Mouse (Mus musculus) heart, postnatal 0 days (tissue): ENCODE data around the gene Zkscan1. TPM values are rescaled to one million over a fixed set of nuclear protein-coding genes. Genes with fewer than 3 reads are reported as not detected.
A peak's percentile ranks its signal among the peaks of the same experiment; 100 is the strongest.
"Not testable (repeated sequence)": the region's sequence is repeated elsewhere in the genome, so short reads cannot be mapped to it uniquely, and the experiment has no call there.

Source experiments
- ATAC-seq: fragments of 200-750 bp; cut with Nextera tagmentation; 2 replicates; pipeline ENCODE4 v1.8.0; 2017; ENCODE audit warnings: low read depth, moderate number of reproducible peaks, moderate library complexity; ENCODE audit not compliant: insufficient read depth
- DNase-seq: peaks from one replicate; pipeline ENCODE4 v3.0.0-alpha.2; 2016; ENCODE audit warnings: low spot score
- H3K27ac ChIP-seq: fragments of 300-500 bp; sonication (generic); 2 replicates; pipeline ENCODE4 v1.5.1; 2014; ENCODE audit warnings: low read depth, mild to moderate bottlenecking
- H3K27me3 ChIP-seq: fragments of 300-500 bp; sonication (generic); 2 replicates; pipeline ENCODE4 v1.6.1; 2014; ENCODE audit warnings: low read length, mixed read lengths; ENCODE audit not compliant: control insufficient read depth, insufficient read depth
- H3K36me3 ChIP-seq: fragments of 300-500 bp; sonication (generic); replicated peaks from 2 replicates; pipeline ENCODE4 v1.6.1; 2014; ENCODE audit warnings: low read length, mixed read lengths; ENCODE audit not compliant: control insufficient read depth, insufficient read depth
- H3K4me1 ChIP-seq: fragments of 300-500 bp; sonication (generic); 2 replicates; pipeline ENCODE4 v1.6.1; 2014; ENCODE audit warnings: antibody characterized with exemption; ENCODE audit not compliant: control insufficient read depth, insufficient read depth
- H3K4me2 ChIP-seq: fragments of 300-500 bp; sonication (generic); 2 replicates; pipeline ENCODE4 v1.6.1; 2014; ENCODE audit warnings: low read depth, mild to moderate bottlenecking, low read length, moderate library complexity
- H3K4me3 ChIP-seq: fragments of 300-500 bp; sonication (generic); 2 replicates; pipeline ENCODE4 v1.5.1; 2014; ENCODE audit warnings: low read depth, low read length
- H3K9ac ChIP-seq: fragments of 300-500 bp; sonication (generic); replicated peaks from 2 replicates; pipeline ENCODE4 v1.6.1; 2014; ENCODE audit warnings: low read depth, low read length, mixed read lengths
- H3K9me3 ChIP-seq: fragments of 300-500 bp; sonication (generic); replicated peaks from 2 replicates; pipeline ENCODE4 v1.6.1; 2016; ENCODE audit warnings: low read length; ENCODE audit not compliant: control insufficient read depth
- CTCF ChIP-seq: IDR thresholded peaks from 2 replicates; pipeline ENCODE4 v1.5.1; 2016; ENCODE audit warnings: antibody characterized with exemption, control low read depth, low read depth
- EP300 ChIP-seq: IDR thresholded peaks from 2 replicates; pipeline ENCODE4 v1.6.1; 2016; ENCODE audit warnings: antibody characterized with exemption, low read depth
- WGBS: fragments of 180-500 bp; shearing (Covaris S2); extraction: QIAGEN DNeasy Blood & Tissue Kit; methylation state at CpG from one replicate; pipeline ENCODE4 v1.1.7; 2014; 5-methylcytosine and 5-hydroxymethylcytosine counted together
- polyA plus RNA-seq: library from polyadenylated mRNA; unstranded; fragments of >200 nt; fragmentation: Nextera tagmentation; extraction: Ambion mirVana; gene quantifications from 2 replicates; pipeline ENCODE4 v1.2.1, GENCODE M21; 2015
- total RNA-seq: library from RNA; depleted of rRNA; stranded (reverse); fragments of >200 nt; gene quantifications from 2 replicates; pipeline ENCODE4 v1.2.3, GENCODE M21; 2014; ENCODE audit warnings: low replicate concordance

Gene Zkscan1
- total and polyA plus RNA-seq, 2 experiments from 2014 or later, result 6.5 to 19.1 TPM

DNA sequence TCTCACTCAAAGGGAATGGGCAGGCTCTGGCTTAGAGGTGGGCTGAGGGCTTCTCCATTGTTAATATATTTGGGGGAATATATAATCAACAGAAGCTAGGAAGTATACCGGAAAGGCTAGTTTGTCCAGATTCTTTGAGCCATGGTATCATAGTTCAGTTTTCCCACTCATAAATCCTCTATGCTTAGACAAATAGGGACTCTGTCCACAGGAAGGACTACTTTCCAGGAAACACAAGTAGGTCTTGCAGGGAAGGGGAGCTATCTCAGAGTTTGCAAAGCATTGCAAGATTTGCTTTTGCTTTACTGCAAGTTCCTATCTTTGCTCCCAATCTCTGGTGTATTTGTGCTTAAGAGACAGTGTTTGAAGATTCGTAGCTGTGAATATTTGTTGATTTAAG lies 20.1 kb downstream of the Zkscan1 start:
- H3K36me3 ChIP-seq, result peaks cover 46% of the 10 kb centered on the region
- H3K9me3 ChIP-seq, result no peaks in the 10 kb centered on the region
- whole genome bisulfite sequencing, result 85% methylated on average over 2 of the region's 2 CpGs
- no peaks in the 10 kb centered on the region for H3K27me3 ChIP-seq
- ATAC-seq (no peak), DNase-seq (no peak)
- H3K9ac ChIP-seq, result no peak overlapping the region
- no peaks in the 10 kb centered on the region for H3K4me1 ChIP-seq
- TF ChIP-seq CTCF (no peak), EP300 (no peak)
- no peak overlapping the region for H3K4me2 ChIP-seq
- no peak overlapping the region for H3K27ac ChIP-seq
- H3K4me3 ChIP-seq, result no peak overlapping the region

DNA sequence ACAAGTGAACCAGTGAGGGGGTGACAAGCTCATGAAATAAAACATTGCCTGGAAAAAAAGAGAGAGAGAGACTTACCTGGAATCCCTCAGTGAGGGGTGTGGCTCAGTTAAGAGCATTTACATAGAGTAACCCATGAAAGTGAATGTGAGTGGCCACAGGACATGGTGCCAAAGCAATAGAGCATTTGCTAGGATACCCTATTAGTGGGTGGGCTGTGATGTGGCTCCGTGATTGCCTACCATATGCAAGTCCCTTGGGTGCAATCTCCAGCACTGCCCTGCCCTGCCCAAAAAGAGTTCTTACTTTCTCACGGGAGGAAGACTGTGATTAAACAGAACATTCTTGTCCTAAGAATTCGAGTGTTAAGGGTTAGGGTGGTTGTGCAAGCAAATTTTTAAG lies 22.2 kb downstream of the Zkscan1 start:
- H3K4me3 ChIP-seq, result no peak overlapping the region
- WGBS, result 57% methylated on average over 3 of the region's 3 CpGs
- no peaks in the 10 kb centered on the region for H3K9me3 ChIP-seq
- no peak for ATAC-seq
- no peaks in the 10 kb centered on the region for H3K4me1 ChIP-seq
- no peak for TF ChIP-seq CTCF
- TF ChIP-seq EP300, result no peak
- peaks cover 24% of the 10 kb centered on the region for H3K36me3 ChIP-seq
- H3K4me2 ChIP-seq, result no peak overlapping the region
- H3K27me3 ChIP-seq, result no peaks in the 10 kb centered on the region
- H3K9ac ChIP-seq, result no peak overlapping the region
- DNase-seq, result no peak
- H3K27ac ChIP-seq, result no peak overlapping the region

DNA sequence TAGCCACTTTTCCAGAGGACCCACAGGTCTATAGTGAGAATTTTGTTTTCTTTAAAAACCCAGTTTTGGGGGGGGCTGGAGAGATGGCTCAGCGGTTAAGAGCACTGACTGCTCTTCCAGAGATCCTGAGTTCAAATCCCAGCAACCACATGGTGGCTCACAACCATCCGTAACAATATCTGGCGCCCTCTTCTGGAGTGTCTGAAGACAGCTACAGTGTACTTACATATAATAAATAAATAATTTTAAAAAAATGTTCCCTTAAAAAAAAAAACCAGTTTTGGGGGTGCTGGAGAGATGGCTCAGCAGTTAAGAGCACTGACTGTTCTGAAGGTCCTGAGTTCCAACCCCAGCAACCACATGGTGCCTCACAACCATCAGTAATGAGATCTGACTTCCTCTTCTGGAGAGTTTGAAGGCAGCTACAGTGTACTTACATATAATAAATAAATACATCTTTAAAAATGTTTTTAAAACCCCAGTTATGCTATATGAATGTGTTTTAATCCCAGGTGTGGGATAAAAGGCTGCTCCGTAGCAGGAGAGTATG lies 25.0 kb downstream of the Zkscan1 start:
- not testable (repeated sequence) for H3K4me1 ChIP-seq, H3K36me3 ChIP-seq, H3K27ac ChIP-seq, ATAC-seq, H3K27me3 ChIP-seq, H3K9ac ChIP-seq, H3K9me3 ChIP-seq, H3K4me3 ChIP-seq, H3K4me2 ChIP-seq, DNase-seq
- WGBS, result 52% methylated on average over 4 of the region's 4 CpGs

DNA sequence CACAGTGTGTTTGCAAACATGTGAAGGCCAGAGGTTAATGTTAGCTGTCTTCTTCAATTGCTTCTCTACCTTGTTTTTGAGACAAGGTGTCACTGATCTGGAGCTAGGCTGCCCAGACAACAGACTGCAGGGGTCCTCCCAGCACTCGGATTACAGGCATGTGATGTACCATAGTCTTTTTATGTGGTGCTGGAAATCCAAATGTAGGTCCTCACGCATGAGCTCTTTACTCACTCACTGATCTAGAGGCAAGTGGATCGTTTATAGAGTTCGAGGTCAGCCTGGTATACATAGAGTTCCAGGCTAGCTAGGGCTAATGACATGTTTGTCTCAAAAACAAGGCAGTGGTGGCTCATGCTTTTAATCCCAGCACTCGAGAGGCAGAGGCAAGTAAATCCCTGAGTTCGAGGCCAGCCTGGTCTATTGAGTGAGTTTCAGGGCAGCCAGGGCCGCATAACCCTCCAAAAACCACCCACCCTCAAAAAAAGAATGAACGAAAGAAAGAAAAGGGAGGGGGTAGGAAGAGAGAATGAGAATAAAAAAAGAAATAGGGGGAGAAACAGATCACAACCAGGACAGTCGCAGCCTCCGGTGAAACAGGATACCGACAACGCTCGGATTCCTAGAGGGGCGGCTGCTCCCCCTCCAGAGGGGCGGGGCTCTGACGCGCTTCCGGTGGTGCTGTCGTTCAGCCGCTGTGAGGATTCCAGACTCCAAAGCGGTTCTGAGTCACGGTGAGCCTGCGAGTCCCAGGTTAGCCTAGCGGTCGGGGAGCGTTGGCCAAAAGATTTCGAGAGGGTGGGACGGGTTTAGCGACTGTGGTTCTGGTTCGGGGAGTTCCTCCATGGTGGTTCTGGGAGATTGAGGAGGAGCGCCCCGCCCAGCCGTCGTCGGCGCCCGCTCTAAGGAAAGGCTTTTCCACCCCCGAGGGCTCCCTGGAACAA lies 31.6 kb downstream of the Zkscan1 start, which contains the start of gene Zscan21:
Gene Zscan21, plus strand, starts transcription at position 649 of the 944 bp plus-strand sequence.
- 7% methylated on average over 38 of the region's 38 CpGs for WGBS
- Histone ChIP-seq H3K9me3 (no peaks in the 10 kb centered on the region), H3K4me3 (peak within 1 kb of the TSS; percentile 78), H3K27me3 (no peaks in the 10 kb centered on the region), H3K9ac (peak within 1 kb of the TSS; percentile 80), H3K36me3 (peaks cover 6% of the 10 kb centered on the region; the same call in 1 of the 2 replicates), H3K27ac (peak within 1 kb of the TSS; percentile 95), H3K4me2 (peak within 1 kb of the TSS; percentile 77), H3K4me1 (0 out of 2 replicates have a peak, but pooled peaks cover 9% of the 10 kb centered on the region)
- ATAC-seq (peak; percentile 98), DNase-seq (peak; percentile 94)
- TF ChIP-seq EP300, result no peak; the same call in 1 of the 2 replicates
- peak; percentile 11; the same call in 1 of the 2 replicates for TF ChIP-seq CTCF

DNA sequence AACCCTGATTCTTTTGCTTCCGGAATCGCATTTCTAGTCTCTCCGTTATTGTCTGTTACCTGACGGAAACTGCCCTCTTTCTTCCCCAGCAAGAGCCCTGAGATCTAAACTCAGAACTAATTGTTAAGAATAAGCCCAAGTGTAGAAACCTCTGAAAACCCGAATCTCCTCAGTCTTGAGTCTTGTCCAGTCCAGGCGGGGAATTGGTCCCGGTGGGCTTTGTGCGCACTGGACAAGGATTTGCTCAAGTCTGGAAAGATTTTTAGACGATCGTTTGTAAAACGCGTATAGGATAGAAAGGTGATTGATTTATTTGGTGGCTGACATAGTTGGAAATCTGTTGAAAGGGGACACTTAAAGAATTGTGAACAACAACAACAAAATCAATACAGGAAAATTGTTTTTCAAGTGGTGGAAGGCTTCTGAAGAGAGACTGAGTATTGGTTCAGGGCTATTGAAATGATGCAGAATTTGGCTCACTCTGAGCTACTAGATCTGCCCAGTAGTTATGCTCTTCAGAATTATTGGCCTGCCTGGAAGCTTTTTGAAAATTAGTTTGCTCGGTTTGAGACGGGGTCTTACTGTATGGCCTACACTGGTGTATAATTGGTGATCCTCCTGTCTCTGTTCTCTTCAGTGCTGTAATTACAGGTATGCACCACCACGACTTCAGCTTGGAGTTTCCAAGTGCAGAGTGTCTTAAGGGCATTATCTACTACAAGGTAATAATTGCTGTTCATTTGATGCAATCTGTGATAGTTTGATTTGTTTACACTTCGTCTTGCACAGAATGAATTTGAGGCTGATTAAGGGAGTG lies 32.5 kb downstream of the Zkscan1 start:
- Histone ChIP-seq H3K4me3 (peak overlapping the region; percentile 78), H3K4me2 (peak overlapping the region; percentile 77), H3K36me3 (peaks cover 6% of the 10 kb centered on the region; the same call in 1 of the 2 replicates), H3K4me1 (0 out of 2 replicates have a peak, but pooled peaks cover 9% of the 10 kb centered on the region), H3K27ac (peak overlapping the region; percentile 95), H3K27me3 (no peaks in the 10 kb centered on the region), H3K9ac (peak overlapping the region; percentile 80), H3K9me3 (no peaks in the 10 kb centered on the region)
- TF ChIP-seq EP300, result no peak; the same call in 1 of the 2 replicates
- DNase-seq, result peak; percentile 22
- WGBS, result 5% methylated on average over 16 of the region's 16 CpGs
- ATAC-seq, result 0 out of 2 replicates have a peak, but pooled peaks have one; percentile 3
